Mouse (Mus musculus): ENCODE results near the gene Dnajc28. TPM values are rescaled to one million over a fixed set of nuclear protein-coding genes. Genes with fewer than 3 reads are reported as not detected.

Dnajc28 gene
- polyA plus RNA-seq, 1 experiment, result 32.7 TPM

DNA sequence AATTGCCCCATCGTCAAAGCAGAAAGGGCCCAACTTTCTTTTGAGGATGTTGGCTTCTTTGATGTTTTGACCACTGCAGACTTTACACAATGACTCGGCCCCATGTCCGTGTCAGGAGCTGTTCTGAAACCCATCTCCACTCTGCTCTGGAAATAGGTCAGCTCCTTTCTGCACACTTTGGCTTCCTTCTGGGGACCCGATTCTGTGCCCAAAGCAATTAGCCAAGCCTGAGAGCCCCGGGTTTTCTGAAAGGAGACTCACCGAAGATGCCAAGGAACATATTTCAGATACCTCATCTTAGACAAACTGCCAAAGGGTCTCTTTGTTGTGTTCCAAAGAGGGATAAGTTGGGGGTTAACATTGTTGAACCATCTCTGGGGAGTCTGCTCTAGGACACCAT lies 4.3 kb downstream of the Dnajc28 start:
- H3K4me1 ChIP-seq (ENCODE audit: control insufficient read depth, insufficient read depth, insufficient read length, low read length), result 0 out of 2 replicates have a peak, but pooled peaks cover 2% of the 10 kb centered on the region
- no peak overlapping the region for H3K27ac ChIP-seq (replicated peaks; ENCODE audit: low read depth, low read length)
- no peak overlapping the region for H3K4me3 ChIP-seq (ENCODE audit: insufficient read depth, low read depth, low read length)

DNA sequence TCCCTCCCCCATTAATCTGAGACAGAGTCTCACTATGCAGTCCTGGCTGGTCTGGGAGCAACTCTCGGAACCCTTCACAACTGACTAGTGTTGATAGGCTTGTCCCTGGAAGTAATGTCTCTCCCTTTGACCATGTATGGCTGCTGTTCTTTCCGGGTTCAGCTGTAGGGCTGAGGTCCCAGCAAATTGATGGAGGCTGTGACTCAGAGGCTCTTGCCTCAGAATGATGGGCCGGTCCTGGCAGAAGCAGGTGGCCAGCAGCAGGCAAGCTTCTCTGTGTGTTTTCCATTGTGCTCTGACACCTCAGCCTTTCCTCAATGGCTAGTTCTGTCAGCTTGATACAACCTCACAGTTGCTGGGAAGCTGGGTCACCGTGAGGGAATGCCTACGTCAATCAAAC lies 6.3 kb downstream of the Dnajc28 start:
- no peak overlapping the region for H3K4me3 ChIP-seq (ENCODE audit: insufficient read depth, low read depth, low read length)
- 0 out of 2 replicates have a peak, but pooled peaks cover 2% of the 10 kb centered on the region for H3K4me1 ChIP-seq (ENCODE audit: control insufficient read depth, insufficient read depth, insufficient read length, low read length)
- no peak overlapping the region for H3K27ac ChIP-seq (replicated peaks; ENCODE audit: low read depth, low read length)

DNA sequence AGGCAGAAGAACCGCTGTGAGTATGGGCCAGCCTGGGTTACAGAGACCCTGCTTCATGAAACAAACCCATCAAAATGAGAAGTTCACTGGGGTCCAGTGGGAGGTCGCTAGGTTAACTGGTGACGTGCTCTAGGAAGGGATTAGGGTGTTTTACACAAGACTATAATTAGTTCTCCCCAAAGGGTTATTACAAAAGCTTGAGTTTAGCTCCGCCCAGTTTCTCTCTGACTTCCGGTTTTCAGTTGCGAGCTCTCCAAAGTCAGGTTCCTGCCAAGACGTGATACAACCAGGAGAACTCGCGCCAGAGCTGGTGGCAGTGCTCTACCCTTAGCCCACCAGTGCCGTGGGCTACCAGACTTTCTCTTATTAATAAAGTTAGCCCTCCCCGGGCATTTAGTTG lies 7.6 kb downstream of the Dnajc28 start:
- Histone ChIP-seq H3K4me3 (ENCODE audit: insufficient read depth, low read depth, low read length) (no peak overlapping the region), H3K4me1 (ENCODE audit: control insufficient read depth, insufficient read depth, insufficient read length, low read length) (0 out of 2 replicates have a peak, but pooled peaks cover 2% of the 10 kb centered on the region), H3K27ac (replicated peaks; ENCODE audit: low read depth, low read length) (no peak overlapping the region)

DNA sequence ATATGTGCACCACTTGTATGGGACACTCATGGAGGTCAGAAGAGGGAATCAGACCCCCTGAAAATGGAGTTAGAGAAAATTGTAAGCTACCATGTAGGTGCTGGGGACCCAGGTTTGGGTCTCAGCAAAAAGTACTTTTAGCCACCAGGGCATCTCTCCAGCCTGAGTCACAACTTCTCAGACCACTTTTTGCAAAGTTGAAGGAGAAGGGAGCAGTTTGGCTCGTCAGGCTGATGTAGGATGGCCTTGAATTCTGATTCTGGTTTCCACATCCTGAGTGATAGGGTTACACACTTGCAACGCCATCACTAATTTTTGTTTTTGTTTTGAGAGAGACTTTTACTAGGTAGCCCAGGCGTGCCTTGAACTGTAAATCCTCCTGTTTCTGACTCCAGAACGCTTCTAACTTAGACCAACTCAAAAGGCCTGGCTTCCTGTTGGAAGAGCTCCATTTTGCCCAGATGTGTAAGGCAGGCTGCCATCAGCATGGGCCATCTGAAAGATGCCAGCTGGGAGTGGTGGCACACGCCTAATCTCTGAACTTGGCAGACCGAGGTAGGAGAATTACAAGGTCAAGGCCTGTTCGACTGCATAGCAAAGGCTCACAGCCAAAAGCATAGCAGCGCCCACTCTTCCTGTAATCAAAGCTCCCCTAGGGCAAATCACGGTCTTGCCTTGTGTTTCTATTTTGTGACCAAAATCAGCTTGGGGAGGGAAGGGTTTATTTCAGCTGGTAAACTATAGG lies 9.2 kb downstream of the Dnajc28 start:
- no peak overlapping the region for H3K4me3 ChIP-seq (ENCODE audit: insufficient read depth, low read depth, low read length)
- 0 out of 2 replicates have a peak, but pooled peaks cover 2% of the 10 kb centered on the region for H3K4me1 ChIP-seq (ENCODE audit: control insufficient read depth, insufficient read depth, insufficient read length, low read length)
- no peak overlapping the region for H3K27ac ChIP-seq (replicated peaks; ENCODE audit: low read depth, low read length)

DNA sequence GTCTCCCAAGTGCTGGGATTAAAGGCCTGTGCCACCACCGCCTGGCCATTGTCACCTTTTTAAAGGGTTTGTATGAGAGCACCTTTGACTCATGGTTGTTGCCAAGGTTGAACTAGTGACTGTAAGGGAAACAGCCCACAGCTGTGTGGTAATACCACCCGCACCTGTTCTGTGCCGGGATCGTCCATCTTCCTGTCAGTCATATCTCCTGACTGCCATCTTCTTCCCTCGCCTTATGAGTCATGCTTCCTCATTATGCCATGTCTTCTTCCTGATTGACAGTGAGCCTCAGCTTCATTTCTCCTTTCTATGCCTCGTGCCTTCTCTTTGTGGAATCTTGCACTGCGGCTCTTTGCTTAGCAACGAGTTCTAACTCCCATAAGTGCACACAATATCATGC lies 11.9 kb downstream of the Dnajc28 start:
- Histone ChIP-seq H3K4me3 (ENCODE audit: insufficient read depth, low read depth, low read length) (no peak overlapping the region), H3K4me1 (ENCODE audit: control insufficient read depth, insufficient read depth, insufficient read length, low read length) (0 out of 2 replicates have a peak, but pooled peaks cover 2% of the 10 kb centered on the region), H3K27ac (replicated peaks; ENCODE audit: low read depth, low read length) (no peak overlapping the region)

DNA sequence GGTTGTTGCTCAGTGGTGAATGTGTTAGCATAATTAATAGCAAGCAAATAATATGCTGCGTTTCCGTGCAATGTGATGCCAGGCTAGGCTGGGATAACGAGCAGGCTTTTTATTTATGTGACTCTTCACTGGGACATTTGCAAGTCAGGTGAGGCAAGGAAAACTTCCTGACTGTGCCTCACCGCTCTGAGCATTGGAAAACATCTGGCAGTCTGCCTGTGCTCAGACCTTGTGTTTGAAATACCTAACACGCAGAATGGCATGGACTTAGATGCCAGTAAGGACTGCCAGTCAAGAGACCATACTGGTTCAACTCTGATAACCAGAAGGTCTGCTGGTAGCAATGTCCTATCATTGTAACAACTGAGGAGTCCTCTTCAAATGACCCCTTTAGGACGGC lies 13.7 kb downstream of the Dnajc28 start:
- Histone ChIP-seq H3K4me1 (ENCODE audit: control insufficient read depth, insufficient read depth, insufficient read length, low read length) (no peaks in the 10 kb centered on the region), H3K27ac (replicated peaks; ENCODE audit: low read depth, low read length) (no peak overlapping the region), H3K4me3 (ENCODE audit: insufficient read depth, low read depth, low read length) (no peak overlapping the region)

DNA sequence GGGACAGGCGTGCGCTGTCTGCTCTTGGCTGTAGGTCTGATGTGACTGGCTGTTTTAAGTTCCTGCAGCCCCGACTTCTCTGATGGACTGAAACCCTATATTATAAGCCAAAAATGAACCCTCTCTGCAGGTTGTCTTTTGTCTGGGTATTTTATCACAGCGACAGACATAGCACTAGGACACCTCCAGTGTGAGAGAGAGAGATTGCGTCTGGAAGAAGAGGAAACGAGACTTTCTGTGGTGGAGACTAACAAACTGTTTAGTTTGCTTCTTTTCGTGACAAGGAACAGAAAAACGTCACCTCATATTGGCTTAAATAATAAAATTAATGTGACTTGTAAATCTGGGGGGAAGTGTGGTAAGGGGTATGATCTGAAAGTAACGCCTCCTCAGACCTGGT lies 17.1 kb downstream of the Dnajc28 start:
- no peak overlapping the region for H3K4me3 ChIP-seq (ENCODE audit: insufficient read depth, low read depth, low read length)
- no peaks in the 10 kb centered on the region for H3K4me1 ChIP-seq (ENCODE audit: control insufficient read depth, insufficient read depth, insufficient read length, low read length)
- H3K27ac ChIP-seq (replicated peaks; ENCODE audit: low read depth, low read length), result no peak overlapping the region

DNA sequence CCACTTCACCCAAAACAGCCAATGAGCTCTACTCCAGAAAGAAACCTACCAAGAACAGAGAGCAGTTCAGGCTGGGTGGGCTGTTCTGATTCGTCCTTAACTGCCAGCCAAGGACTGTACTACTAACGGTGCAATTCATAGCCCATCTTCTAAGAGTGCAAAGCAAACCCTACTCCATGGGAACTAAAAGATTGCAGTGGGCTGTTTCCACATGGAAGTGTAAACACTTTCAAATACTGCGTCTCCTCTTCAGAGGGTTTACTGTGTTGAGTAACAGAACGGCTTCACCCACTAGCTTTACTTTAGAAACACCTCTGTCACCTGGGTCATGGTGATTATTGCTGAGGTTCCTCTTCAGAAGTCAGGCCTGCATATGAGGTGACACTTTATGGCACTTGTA lies 17.7 kb downstream of the Dnajc28 start:
- Histone ChIP-seq H3K4me3 (ENCODE audit: insufficient read depth, low read depth, low read length) (no peak overlapping the region), H3K27ac (replicated peaks; ENCODE audit: low read depth, low read length) (no peak overlapping the region), H3K4me1 (ENCODE audit: control insufficient read depth, insufficient read depth, insufficient read length, low read length) (no peaks in the 10 kb centered on the region)

DNA sequence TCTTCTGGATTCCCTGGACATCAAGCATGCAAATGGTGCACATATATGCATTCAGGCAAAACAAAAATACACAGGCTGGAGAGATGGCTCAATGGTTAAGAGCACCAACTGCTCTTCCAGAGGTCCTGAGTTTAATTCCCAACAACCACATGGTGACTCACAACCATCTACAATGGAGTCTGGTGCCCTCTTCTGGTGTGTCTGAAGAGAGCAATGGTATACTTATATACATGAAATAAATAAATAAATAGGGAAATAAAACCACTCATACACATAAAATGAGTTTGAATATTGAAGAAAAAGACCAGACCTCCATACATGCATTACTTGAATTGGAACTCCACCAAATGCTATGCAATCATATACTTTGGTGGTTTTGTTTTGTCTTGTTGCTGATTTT lies 19.6 kb downstream of the Dnajc28 start:
- Histone ChIP-seq H3K4me3 (ENCODE audit: insufficient read depth, low read depth, low read length) (no peak overlapping the region), H3K27ac (replicated peaks; ENCODE audit: low read depth, low read length) (no peak overlapping the region), H3K4me1 (ENCODE audit: control insufficient read depth, insufficient read depth, insufficient read length, low read length) (no peaks in the 10 kb centered on the region)

DNA sequence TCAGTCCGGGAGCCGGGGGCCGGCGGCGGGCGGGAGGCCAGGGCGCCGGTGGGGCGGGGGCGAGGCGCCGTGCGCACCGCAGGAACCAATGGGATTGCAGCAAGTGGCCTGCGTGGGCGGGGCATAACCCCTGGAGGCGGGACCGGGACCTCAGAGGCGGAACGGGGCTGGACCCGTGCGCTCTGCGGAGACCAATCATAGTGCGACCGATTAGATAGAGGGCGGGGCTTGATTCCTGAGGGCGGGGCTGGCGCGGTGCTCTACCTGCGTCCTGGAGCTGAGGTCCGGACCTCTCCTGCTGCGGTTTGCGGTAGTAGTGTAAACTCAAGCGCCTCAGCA lies 21.2 kb downstream of the Dnajc28 start, which contains the start of gene Tmem50b:
Gene Tmem50b, minus strand, starts transcription at position 129 of the 339 bp plus-strand sequence.
- H3K27ac ChIP-seq (replicated peaks; ENCODE audit: low read depth, low read length), result 0 out of 2 replicates have a peak within 1 kb of the TSS, but pooled peaks have one; percentile 28
- peak within 1 kb of the TSS; percentile 84 for H3K4me3 ChIP-seq (ENCODE audit: insufficient read depth, low read depth, low read length)
- no peaks in the 10 kb centered on the region for H3K4me1 ChIP-seq (ENCODE audit: control insufficient read depth, insufficient read depth, insufficient read length, low read length)

DNA sequence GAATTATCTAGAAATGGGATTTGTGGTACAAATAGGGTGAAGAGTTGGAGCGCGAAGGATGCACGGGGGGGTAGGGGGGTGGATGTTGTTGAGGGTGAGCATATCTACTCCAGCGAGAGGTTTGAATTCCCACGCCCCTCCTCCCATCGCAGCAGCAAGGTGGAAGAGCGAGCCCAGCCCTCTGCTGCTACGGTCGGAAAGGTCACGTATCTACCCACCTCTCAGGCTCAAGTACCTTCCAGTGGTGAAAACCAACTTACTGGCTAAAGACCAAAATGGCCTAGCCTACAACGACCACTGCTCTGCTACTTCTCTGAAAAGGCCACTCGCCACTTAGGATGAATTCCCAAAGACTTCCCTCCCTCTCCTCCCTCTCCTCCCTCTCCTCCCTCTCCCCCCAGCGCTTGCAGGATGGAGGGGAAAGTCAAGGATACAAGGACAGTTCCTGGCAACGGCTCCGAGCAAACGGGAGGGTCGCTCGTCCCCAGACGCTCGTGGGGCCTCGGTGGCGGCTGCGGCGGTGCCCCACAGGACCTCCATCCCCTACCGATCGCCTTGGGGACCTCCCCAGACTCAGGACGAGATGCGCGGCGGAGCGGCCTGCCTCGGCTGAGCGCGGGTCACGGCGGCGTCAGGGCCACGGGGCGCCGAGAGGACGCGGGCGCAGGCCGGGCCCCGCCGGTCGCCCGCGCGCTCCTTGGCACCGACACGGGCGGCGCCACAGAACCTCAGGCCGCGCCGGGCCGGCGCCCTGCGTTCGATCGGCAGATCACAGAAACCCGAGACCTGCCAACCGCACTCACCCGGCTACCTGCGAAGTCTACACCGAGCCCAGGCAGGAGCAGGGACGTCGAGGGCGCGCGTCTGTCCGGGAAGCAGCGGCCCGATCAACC lies 21.8 kb downstream of the Dnajc28 start:
- H3K4me1 ChIP-seq (ENCODE audit: control insufficient read depth, insufficient read depth, insufficient read length, low read length), result no peaks in the 10 kb centered on the region
- 0 out of 2 replicates have a peak overlapping the region, but pooled peaks have one; percentile 28 for H3K27ac ChIP-seq (replicated peaks; ENCODE audit: low read depth, low read length)
- peak overlapping the region; percentile 84 for H3K4me3 ChIP-seq (ENCODE audit: insufficient read depth, low read depth, low read length)

DNA sequence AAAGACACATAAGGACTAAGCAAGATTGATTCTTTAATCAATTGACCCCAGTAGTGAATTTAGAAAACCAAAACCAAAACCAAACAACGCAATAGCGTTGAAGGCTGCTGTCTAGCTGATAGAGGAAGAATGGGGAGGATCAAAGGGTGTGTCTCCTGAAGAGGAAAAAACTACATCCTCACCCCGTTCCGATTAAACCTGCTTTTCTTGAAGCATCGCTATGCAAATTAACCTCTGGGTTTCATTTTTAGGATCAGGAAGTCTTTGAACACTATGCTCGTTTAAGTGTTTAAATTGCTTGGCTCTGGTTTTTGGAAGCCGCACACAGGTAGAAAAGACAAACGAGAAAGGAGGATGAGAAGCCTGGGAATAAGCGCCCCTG lies 22.4 kb downstream of the Dnajc28 start:
- Histone ChIP-seq H3K4me1 (ENCODE audit: control insufficient read depth, insufficient read depth, insufficient read length, low read length) (no peaks in the 10 kb centered on the region), H3K27ac (replicated peaks; ENCODE audit: low read depth, low read length) (no peak overlapping the region), H3K4me3 (ENCODE audit: insufficient read depth, low read depth, low read length) (peak overlapping the region; percentile 84)

DNA sequence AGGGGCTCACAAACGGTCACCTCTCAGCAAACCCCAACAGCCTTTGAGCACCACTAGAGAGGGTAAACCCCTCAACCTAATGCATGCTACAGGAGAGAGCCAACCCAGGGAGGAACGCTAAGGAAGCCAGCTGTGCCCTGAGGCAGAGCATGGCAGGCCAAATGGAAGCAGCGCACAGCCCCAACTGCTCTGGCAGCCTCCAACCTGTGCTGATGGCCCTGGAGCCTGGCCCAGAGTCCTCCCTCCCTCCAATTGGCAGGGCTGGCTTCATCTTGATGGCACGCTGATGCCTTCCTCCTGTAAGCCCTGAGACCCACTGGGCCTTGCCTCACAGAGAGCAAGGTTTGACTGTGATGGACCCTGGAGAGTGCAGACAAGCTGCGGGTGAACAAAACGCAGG lies 23.8 kb downstream of the Dnajc28 start:
- no peak overlapping the region for H3K27ac ChIP-seq (replicated peaks; ENCODE audit: low read depth, low read length)
- H3K4me1 ChIP-seq (ENCODE audit: control insufficient read depth, insufficient read depth, insufficient read length, low read length), result no peaks in the 10 kb centered on the region

DNA sequence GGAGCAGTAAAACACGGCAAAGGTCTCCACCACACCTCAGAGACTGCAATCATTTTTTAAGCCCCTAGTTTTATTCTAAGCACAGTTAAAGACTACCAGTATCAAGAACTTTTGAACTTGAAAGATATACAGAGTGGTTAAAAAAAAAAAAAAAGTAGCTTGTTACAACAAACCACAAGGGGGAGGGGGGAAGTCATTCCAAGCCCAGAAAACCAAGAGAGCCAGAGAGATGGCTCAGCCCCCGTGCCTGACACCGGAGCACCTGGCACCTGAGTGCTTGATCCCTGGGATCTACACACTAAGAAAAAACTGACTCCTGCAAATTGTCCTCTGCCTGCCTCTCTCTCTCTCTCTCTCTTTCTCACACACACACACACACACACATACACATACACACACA lies 25.6 kb downstream of the Dnajc28 start:
- no peak overlapping the region for H3K27ac ChIP-seq (replicated peaks; ENCODE audit: low read depth, low read length)
- no peaks in the 10 kb centered on the region for H3K4me1 ChIP-seq (ENCODE audit: control insufficient read depth, insufficient read depth, insufficient read length, low read length)
- no peak overlapping the region for H3K4me3 ChIP-seq (ENCODE audit: insufficient read depth, low read depth, low read length)

More for the DNA sequence above, 23.8 kb downstream of the Dnajc28 start:
- no peak overlapping the region for H3K4me3 ChIP-seq (ENCODE audit: insufficient read depth, low read depth, low read length)

DNA sequence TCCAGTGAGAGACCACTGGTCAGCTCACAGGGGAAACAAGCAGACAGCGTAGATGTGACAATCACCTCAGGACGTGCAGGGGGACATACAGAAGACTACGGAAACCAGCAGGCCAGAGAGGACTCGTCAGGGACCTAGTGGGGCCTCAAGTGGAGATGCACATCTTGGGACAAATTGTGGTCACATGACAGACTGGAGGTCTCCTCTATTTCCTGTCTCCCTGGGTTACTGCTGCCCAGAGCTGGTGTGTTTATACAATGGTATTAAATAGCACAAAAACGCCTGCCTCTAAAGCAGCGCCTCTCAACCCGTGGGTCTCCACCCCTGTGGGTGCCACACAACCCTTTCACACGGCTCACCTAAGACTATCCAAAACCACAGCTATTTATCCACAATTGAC lies 26.7 kb downstream of the Dnajc28 start:
- Histone ChIP-seq H3K27ac (replicated peaks; ENCODE audit: low read depth, low read length) (no peak overlapping the region), H3K4me3 (ENCODE audit: insufficient read depth, low read depth, low read length) (no peak overlapping the region), H3K4me1 (ENCODE audit: control insufficient read depth, insufficient read depth, insufficient read length, low read length) (no peaks in the 10 kb centered on the region)

All from brown adipose tissue, adult 24 weeks (tissue).